Mouse (Mus musculus): ENCODE measurements around the gene Olfr551. TPM values are rescaled to one million over a fixed set of nuclear protein-coding genes. Genes with fewer than 3 reads are reported as not detected.
A peak's percentile ranks its signal among the peaks of the same experiment; 100 is the strongest.

Gene Olfr551
- polyA plus RNA-seq, 1 experiment, result not detected

- Histone ChIP-seq H3K27ac (ENCODE audit: control insufficient read depth, insufficient read depth, low read depth, low read length, poor library complexity) (no peak overlapping the region), H3K4me3 (replicated peaks; ENCODE audit: control insufficient read depth, low read depth, low read length) (no peak overlapping the region), H3K4me1 (ENCODE audit: control insufficient read depth, insufficient read depth, low read length) (no peaks in the 10 kb centered on the region; the same call in 1 of the 2 replicates)
- TF ChIP-seq POLR2A (IDR thresholded peaks at IDR 0.05; ENCODE audit: borderline replicate concordance, control insufficient read depth, low read depth, low read length), result no peak
- no peak for TF ChIP-seq CTCF (IDR thresholded peaks at IDR 0.05; ENCODE audit: control insufficient read depth, insufficient read depth, low read length)
- WGBS, result 73% methylated on average over 3 of the region's 3 CpGs
Measured at GRCm38 (mm10) chr7:102573174-102573830, 18.4 kb downstream of the Olfr551 start.

DNA sequence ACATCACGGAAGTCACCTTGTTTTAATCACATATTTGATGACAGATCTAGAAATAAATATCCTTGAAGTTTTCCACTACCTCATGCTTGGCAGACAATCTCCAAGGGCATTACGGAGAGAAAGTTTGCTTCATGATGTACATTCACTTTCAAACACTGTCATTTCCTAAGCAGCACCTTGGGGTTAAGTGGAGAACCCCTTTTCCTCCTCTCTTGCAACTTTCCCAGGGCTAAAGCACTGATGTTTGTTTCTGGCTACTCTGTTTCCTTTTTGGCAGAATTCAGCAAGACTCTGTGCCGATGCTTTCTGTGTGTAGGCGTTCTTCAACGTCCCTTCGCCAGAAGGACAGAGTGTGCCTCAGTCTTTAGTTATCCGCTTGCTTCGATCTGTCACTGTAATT, 20.5 kb downstream of the Olfr551 start, which contains the start of gene Olfr550:
TSS of gene Olfr550 (plus strand) at position 301 of the 400 bp plus-strand sequence.
- TF ChIP-seq POLR2A (IDR thresholded peaks at IDR 0.05; ENCODE audit: borderline replicate concordance, control insufficient read depth, low read depth, low read length), result no peak
- no peak for TF ChIP-seq CTCF (IDR thresholded peaks at IDR 0.05; ENCODE audit: control insufficient read depth, insufficient read depth, low read length)
- H3K27ac ChIP-seq (ENCODE audit: control insufficient read depth, insufficient read depth, low read depth, low read length, poor library complexity), result no peak within 1 kb of the TSS
- WGBS, result 88% methylated on average over 8 of the region's 8 CpGs

DNA sequence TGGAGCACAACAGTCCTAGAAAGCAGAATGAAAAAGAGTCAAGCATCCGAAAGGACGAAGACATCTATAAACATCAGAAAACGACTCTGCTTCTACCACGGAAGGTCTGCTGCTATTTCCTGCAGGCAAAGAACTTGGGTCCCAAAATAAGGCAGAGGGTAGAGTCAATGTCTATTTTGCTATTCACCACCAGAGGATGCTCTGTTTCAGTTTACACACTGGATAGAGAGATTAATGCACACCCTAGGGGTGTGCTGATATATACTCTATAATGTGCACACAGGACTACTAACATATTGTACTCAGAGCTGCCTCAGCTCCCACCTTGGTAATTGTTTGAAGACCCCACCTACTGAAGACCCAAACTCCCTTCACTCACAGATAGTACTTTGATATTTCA, 25.5 kb downstream of the Olfr551 start:
- WGBS, result 68% methylated on average over 4 of the region's 4 CpGs
- TF ChIP-seq POLR2A (IDR thresholded peaks at IDR 0.05; ENCODE audit: borderline replicate concordance, control insufficient read depth, low read depth, low read length) (no peak), CTCF (IDR thresholded peaks at IDR 0.05; ENCODE audit: control insufficient read depth, insufficient read depth, low read length) (no peak)
- Histone ChIP-seq H3K4me1 (ENCODE audit: control insufficient read depth, insufficient read depth, low read length) (no peaks in the 10 kb centered on the region; the same call in 1 of the 2 replicates), H3K27ac (ENCODE audit: control insufficient read depth, insufficient read depth, low read depth, low read length, poor library complexity) (no peak overlapping the region), H3K4me3 (replicated peaks; ENCODE audit: control insufficient read depth, low read depth, low read length) (no peak overlapping the region)

More for the DNA sequence above, 20.5 kb downstream of the Olfr551 start, which contains the start of gene Olfr550:
- Histone ChIP-seq H3K4me1 (ENCODE audit: control insufficient read depth, insufficient read depth, low read length) (no peaks in the 10 kb centered on the region; the same call in 1 of the 2 replicates), H3K4me3 (replicated peaks; ENCODE audit: control insufficient read depth, low read depth, low read length) (no peak within 1 kb of the TSS)

- Histone ChIP-seq H3K4me1 (ENCODE audit: control insufficient read depth, insufficient read depth, low read length) (no peaks in the 10 kb centered on the region; the same call in 1 of the 2 replicates), H3K27ac (ENCODE audit: control insufficient read depth, insufficient read depth, low read depth, low read length, poor library complexity) (peak within 1 kb of the TSS; percentile 65), H3K4me3 (replicated peaks; ENCODE audit: control insufficient read depth, low read depth, low read length) (peak within 1 kb of the TSS; percentile 88)
- WGBS, result 4% methylated on average over 10 of the region's 10 CpGs
- TF ChIP-seq POLR2A (IDR thresholded peaks at IDR 0.05; ENCODE audit: borderline replicate concordance, control insufficient read depth, low read depth, low read length), result no peak
- TF ChIP-seq CTCF (IDR thresholded peaks at IDR 0.05; ENCODE audit: control insufficient read depth, insufficient read depth, low read length), result no peak
Measured at GRCm38 (mm10) chr7:102564999-102565997, 26.4 kb downstream of the Olfr551 start, which contains the start of gene Trim21. TSS of gene Trim21 (minus strand) at chr7:102565486.

GRCm38 (mm10) chr7:102553279-102553678, 38.4 kb downstream of the Olfr551 start:
- H3K4me1 ChIP-seq (ENCODE audit: control insufficient read depth, insufficient read depth, low read length), result no peaks in the 10 kb centered on the region; the same call in 1 of the 2 replicates
- WGBS, result 33% methylated on average over 3 of the region's 3 CpGs
- no peak overlapping the region for H3K27ac ChIP-seq (ENCODE audit: control insufficient read depth, insufficient read depth, low read depth, low read length, poor library complexity)
- H3K4me3 ChIP-seq (replicated peaks; ENCODE audit: control insufficient read depth, low read depth, low read length), result no peak overlapping the region
- TF ChIP-seq POLR2A (IDR thresholded peaks at IDR 0.05; ENCODE audit: borderline replicate concordance, control insufficient read depth, low read depth, low read length) (no peak), CTCF (IDR thresholded peaks at IDR 0.05; ENCODE audit: control insufficient read depth, insufficient read depth, low read length) (no peak)

DNA sequence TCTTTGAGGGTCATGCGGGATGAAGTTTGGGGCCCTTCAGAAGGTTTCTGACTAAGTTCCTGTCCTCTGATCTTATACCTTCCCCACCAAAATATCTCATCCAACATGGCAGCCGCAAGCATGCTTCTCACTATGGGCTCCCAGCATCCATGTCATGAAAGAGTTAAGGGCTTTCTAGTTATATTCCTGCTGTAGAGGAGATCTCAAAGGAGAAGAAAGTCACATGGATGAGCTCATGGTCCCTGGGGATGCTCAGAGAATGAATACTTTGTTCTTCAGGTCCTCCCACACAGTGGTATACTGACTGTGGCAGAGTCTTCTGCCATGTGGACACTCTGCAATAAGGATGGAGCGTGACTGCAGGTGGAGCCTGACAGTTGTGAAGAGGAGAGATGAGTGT, 42.1 kb downstream of the Olfr551 start, which contains the start of gene Olfr549:
TSS of gene Olfr549 (plus strand) at position 301 of the 400 bp plus-strand sequence.
- H3K4me3 ChIP-seq (replicated peaks; ENCODE audit: control insufficient read depth, low read depth, low read length), result no peak within 1 kb of the TSS
- 82% methylated on average over 3 of the region's 3 CpGs for WGBS
- no peaks in the 10 kb centered on the region; the same call in 1 of the 2 replicates for H3K4me1 ChIP-seq (ENCODE audit: control insufficient read depth, insufficient read depth, low read length)
- no peak within 1 kb of the TSS for H3K27ac ChIP-seq (ENCODE audit: control insufficient read depth, insufficient read depth, low read depth, low read length, poor library complexity)
- TF ChIP-seq POLR2A (IDR thresholded peaks at IDR 0.05; ENCODE audit: borderline replicate concordance, control insufficient read depth, low read depth, low read length) (no peak), CTCF (IDR thresholded peaks at IDR 0.05; ENCODE audit: control insufficient read depth, insufficient read depth, low read length) (no peak)

DNA sequence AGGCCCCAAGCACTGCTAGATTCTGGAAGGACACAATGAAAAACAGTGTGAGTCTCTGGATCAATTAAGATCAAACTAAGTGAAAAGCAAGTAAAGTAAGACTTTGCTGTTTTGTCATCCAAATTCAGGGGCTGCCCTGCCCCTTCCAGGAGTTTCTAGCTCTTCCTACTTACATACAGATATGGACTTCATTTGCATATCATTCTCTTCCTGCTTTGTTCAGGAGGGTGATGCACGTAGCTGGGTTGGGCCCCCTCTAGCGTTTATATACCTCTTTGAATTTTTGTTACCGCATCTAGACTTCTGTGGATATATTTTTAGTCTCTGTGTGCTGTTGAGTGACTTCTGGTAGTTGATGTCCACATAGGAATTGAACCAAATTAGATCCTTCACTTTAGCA, 50.4 kb downstream of the Olfr551 start:
- Histone ChIP-seq H3K27ac (ENCODE audit: control insufficient read depth, insufficient read depth, low read depth, low read length, poor library complexity) (no peak overlapping the region), H3K4me1 (ENCODE audit: control insufficient read depth, insufficient read depth, low read length) (no peaks in the 10 kb centered on the region), H3K4me3 (replicated peaks; ENCODE audit: control insufficient read depth, low read depth, low read length) (no peak overlapping the region)
- TF ChIP-seq POLR2A (IDR thresholded peaks at IDR 0.05; ENCODE audit: borderline replicate concordance, control insufficient read depth, low read depth, low read length) (no peak), CTCF (IDR thresholded peaks at IDR 0.05; ENCODE audit: control insufficient read depth, insufficient read depth, low read length) (no peak)
- 56% methylated on average over 3 of the region's 3 CpGs for WGBS

GRCm38 (mm10) chr7:102540596-102540995, 51.1 kb downstream of the Olfr551 start, which contains the start of gene Olfr548-ps1:
TSS of gene Olfr548-ps1 (plus strand) at chr7:102540896.
- Histone ChIP-seq H3K4me3 (replicated peaks; ENCODE audit: control insufficient read depth, low read depth, low read length) (no peak within 1 kb of the TSS), H3K4me1 (ENCODE audit: control insufficient read depth, insufficient read depth, low read length) (no peaks in the 10 kb centered on the region), H3K27ac (ENCODE audit: control insufficient read depth, insufficient read depth, low read depth, low read length, poor library complexity) (no peak within 1 kb of the TSS)
- TF ChIP-seq CTCF (IDR thresholded peaks at IDR 0.05; ENCODE audit: control insufficient read depth, insufficient read depth, low read length) (no peak), POLR2A (IDR thresholded peaks at IDR 0.05; ENCODE audit: borderline replicate concordance, control insufficient read depth, low read depth, low read length) (no peak)
- 65% methylated on average over 2 of the region's 2 CpGs for WGBS

Data from bone marrow, adult 2 months (tissue).